Mouse (Mus musculus): Measurements from ENCODE around the gene Prkd1. TPM values are rescaled to one million over a fixed set of nuclear protein-coding genes. Genes with fewer than 3 reads are reported as not detected.
"Not testable (repeated sequence)": the region's sequence is repeated elsewhere in the genome, so short reads cannot be mapped to it uniquely, and the experiment has no call there.

The Prkd1 gene
- not detected in 2 replicates for polyA plus RNA-seq (2012; ENCODE audit: insufficient read depth, insufficient read length, low replicate concordance, missing spikeins)

DNA sequence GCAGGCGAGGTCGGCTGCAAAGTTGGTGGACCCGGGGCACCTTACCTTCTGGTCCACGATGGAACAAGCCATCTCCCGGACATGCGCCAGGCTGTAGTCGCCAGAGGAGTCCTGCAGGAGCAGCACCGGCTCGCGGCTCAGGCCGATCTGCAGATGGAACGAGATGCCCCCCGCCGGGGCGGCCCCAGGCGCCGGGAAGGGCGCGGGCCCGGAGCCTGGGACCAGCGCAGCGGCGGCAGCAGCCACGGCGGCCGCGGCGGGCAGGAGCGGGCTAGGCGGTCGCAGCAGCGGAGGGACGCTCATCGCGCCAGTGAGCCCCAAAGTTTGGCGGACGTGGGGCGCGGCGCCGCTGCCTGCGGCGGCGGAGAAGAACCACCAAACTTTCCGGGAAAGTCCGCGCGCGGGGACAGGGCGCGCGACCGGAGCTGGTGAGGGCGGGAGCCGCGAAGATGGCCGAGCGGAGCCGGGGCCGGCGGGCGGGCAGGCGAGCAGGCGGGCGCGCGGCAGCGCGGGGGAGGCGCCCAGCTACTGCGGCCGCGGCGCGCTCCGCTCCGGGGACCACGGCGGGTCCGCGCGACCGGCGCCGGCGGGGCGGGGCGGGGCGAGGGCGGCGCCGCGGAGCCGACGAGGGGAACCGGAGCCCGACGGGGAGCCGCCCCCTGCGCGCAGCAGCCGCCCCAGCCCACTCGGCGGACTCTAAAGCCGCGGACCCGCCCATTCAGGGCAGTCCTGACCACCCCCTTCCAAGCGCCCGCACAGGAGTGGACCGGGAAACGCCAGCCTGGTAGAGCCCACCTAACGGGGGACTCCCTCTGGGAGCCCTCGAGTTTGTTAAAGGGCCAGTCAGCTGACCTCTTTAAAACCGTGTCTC lies at the start of gene Prkd1:
Gene Prkd1 (minus strand): TSS at position 428 of the 871 bp plus-strand sequence.
- Histone ChIP-seq H3K4me1 (ENCODE audit: control insufficient read depth, insufficient read depth, low read length) (peaks cover 5% of the 10 kb centered on the region), H3K27ac (ENCODE audit: insufficient read depth, low read depth, low read length) (0 out of 2 replicates have a peak within 1 kb of the TSS, but pooled peaks have one; percentile 14), H3K4me3 (ENCODE audit: insufficient read depth, low read depth, low read length) (peak within 1 kb of the TSS; percentile 81)
- 5% methylated on average over 108 of the region's 114 CpGs for WGBS
- TF ChIP-seq POLR2A (IDR thresholded peaks at IDR 0.05; ENCODE audit: insufficient read depth, low read depth, low read length), result no peak
- TF ChIP-seq CTCF (IDR thresholded peaks at IDR 0.05; ENCODE audit: insufficient read depth, low read depth, low read length), result no peak

DNA sequence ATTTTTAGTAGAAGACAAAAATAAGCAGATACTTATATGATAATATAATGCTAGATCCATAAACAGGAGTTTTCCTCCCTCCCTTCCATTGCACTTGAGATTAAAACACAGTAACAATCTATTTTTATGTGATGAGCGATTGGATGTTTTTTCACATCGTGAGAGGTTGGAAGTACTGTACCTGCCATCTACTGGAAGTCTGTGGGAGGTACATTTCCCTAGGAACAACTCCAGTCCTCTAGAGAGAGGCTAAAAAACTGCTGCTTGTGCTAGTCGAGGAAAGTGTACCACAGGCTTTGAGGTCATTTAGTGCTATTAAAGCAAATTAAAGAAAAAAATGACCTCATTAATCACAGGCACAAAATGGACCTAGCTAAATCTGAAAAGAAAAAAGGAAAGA lies 48.6 kb upstream of the Prkd1 start:
- 4% methylated on average over 3 of the region's 3 CpGs for WGBS
- no peaks in the 10 kb centered on the region for H3K4me1 ChIP-seq (ENCODE audit: control insufficient read depth, insufficient read depth, low read length)
- no peak overlapping the region for H3K4me3 ChIP-seq (ENCODE audit: insufficient read depth, low read depth, low read length)
- H3K27ac ChIP-seq (ENCODE audit: insufficient read depth, low read depth, low read length), result no peak overlapping the region
- no peak for TF ChIP-seq POLR2A (IDR thresholded peaks at IDR 0.05; ENCODE audit: insufficient read depth, low read depth, low read length)
- TF ChIP-seq CTCF (IDR thresholded peaks at IDR 0.05; ENCODE audit: insufficient read depth, low read depth, low read length), result no peak

DNA sequence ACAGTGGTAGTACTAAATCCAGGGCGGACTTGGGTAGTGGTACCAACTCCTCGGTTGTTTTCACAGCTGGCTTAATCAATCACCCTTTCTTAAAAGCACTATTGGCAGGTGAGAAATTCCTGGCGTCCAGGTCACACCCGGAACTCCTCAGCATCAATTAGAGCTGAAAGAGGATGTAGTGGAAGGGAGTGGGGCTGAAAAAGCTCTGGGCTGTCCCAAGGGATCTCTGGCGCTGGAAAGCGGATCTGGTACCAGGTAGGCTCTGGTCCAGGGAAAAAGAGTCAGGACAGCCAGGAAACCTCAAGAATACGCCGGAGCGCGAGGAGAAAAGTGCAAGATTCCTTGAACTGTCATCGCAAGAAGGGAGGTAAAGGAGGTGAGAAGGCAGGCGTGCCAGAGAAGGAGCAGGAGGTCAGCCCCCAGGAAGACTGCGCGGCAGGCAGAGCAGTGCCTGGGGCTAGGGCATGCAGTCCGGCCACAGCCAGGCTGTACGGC lies 675 bp downstream of the Prkd1 start:
- no peak for TF ChIP-seq POLR2A (IDR thresholded peaks at IDR 0.05; ENCODE audit: insufficient read depth, low read depth, low read length)

DNA sequence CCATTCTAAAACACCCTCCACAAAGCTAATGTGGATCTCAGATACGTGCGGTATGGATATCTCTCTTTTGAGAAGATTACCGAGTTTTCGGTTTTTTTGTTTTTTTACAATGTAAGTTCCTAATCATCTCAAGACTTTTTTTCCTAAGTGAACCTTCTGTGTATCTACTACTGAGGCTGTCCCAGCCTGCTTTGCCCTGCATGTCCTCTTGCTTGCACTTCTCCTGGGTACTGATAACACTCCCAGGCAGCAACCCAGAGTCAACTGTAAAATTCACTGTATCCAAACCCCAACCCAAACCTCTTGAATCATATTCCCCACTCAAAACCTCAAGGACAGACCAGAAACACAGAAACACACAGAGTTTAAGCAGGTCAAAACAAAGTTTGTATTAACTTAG lies 2.0 kb downstream of the Prkd1 start:
- Histone ChIP-seq H3K4me3 (ENCODE audit: insufficient read depth, low read depth, low read length) (no peak overlapping the region), H3K27ac (ENCODE audit: insufficient read depth, low read depth, low read length) (no peak overlapping the region), H3K4me1 (ENCODE audit: control insufficient read depth, insufficient read depth, low read length) (peaks cover 5% of the 10 kb centered on the region)
- 92% methylated on average over 4 of the region's 4 CpGs for WGBS
- TF ChIP-seq POLR2A (IDR thresholded peaks at IDR 0.05; ENCODE audit: insufficient read depth, low read depth, low read length) (no peak), CTCF (IDR thresholded peaks at IDR 0.05; ENCODE audit: insufficient read depth, low read depth, low read length) (no peak)

More for the DNA sequence above, 675 bp downstream of the Prkd1 start:
- 7% methylated on average over 16 of the region's 16 CpGs for WGBS
- H3K4me1 ChIP-seq (ENCODE audit: control insufficient read depth, insufficient read depth, low read length), result peaks cover 5% of the 10 kb centered on the region
- no peak overlapping the region for H3K27ac ChIP-seq (ENCODE audit: insufficient read depth, low read depth, low read length)
- H3K4me3 ChIP-seq (ENCODE audit: insufficient read depth, low read depth, low read length), result peak overlapping the region; percentile 81

DNA sequence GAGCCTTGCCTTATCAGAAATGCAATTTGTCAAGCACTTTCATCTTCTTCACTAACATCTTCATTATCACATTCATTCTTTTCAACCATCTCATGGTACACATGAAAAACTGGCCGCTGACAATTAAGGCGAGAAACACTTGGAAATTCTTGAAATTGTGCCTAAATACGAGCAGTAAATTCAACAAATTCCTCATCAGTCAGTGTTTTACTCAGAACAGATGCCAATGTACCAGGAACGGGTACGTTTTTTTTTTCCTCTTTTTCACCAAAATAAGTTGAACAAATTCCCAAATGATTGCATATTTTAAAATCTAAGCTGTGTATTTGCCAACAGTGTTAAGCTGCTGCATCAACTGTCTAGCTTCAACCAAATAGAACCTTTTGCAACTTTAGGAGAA lies 6.2 kb downstream of the Prkd1 start:
- WGBS, result 66% methylated on average over 5 of the region's 5 CpGs
- Histone ChIP-seq H3K27ac (ENCODE audit: insufficient read depth, low read depth, low read length) (no peak overlapping the region), H3K4me1 (ENCODE audit: control insufficient read depth, insufficient read depth, low read length) (no peaks in the 10 kb centered on the region), H3K4me3 (ENCODE audit: insufficient read depth, low read depth, low read length) (no peak overlapping the region)
- TF ChIP-seq CTCF (IDR thresholded peaks at IDR 0.05; ENCODE audit: insufficient read depth, low read depth, low read length) (no peak), POLR2A (IDR thresholded peaks at IDR 0.05; ENCODE audit: insufficient read depth, low read depth, low read length) (no peak)

DNA sequence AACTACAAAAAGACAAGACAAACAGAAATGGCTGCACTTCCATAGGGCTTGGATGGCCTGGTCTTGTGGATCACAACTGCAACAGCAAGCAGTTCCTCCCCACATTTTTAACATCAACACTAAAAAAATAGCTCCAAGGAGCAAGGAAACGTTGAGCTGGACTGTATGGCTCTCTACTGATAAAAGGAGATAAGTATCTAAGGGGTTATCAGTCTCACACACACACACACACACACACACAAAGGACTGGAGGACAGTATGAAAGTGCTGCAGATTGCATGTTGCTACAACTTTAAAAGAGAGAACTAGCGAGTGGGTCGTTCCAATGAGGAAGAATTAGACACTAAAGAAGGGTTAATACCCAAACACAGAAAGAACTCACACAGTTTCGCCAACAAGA lies 8.7 kb downstream of the Prkd1 start:
- WGBS, result 92% methylated on average over 4 of the region's 4 CpGs
- TF ChIP-seq POLR2A (IDR thresholded peaks at IDR 0.05; ENCODE audit: insufficient read depth, low read depth, low read length), result no peak
- no peak for TF ChIP-seq CTCF (IDR thresholded peaks at IDR 0.05; ENCODE audit: insufficient read depth, low read depth, low read length)
- Histone ChIP-seq H3K4me3 (ENCODE audit: insufficient read depth, low read depth, low read length) (no peak overlapping the region), H3K27ac (ENCODE audit: insufficient read depth, low read depth, low read length) (no peak overlapping the region), H3K4me1 (ENCODE audit: control insufficient read depth, insufficient read depth, low read length) (no peaks in the 10 kb centered on the region)

DNA sequence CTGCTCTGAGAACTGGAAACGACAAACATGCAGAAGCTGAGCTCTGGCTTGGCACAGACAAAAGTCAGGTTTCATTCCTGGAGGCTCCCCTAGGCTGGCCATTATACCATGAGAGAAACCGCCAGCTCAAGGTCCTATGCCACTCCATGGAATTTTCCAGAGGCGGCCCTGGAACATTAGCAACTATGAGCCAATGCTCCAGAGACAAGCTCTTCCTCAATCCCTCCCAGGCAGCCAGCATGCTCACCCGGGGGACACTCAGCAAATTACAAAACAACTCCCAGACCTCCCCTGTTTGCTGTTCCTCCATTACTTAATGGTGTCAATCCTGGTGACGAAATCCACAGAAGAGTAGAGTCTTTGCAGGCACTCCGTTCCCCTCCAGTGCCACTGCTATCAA lies 14.5 kb downstream of the Prkd1 start:
- Histone ChIP-seq H3K4me3 (ENCODE audit: insufficient read depth, low read depth, low read length) (no peak overlapping the region), H3K4me1 (ENCODE audit: control insufficient read depth, insufficient read depth, low read length) (no peaks in the 10 kb centered on the region), H3K27ac (ENCODE audit: insufficient read depth, low read depth, low read length) (no peak overlapping the region)
- no peak for TF ChIP-seq POLR2A (IDR thresholded peaks at IDR 0.05; ENCODE audit: insufficient read depth, low read depth, low read length)
- no peak for TF ChIP-seq CTCF (IDR thresholded peaks at IDR 0.05; ENCODE audit: insufficient read depth, low read depth, low read length)
- 78% methylated on average over 6 of the region's 6 CpGs for WGBS

DNA sequence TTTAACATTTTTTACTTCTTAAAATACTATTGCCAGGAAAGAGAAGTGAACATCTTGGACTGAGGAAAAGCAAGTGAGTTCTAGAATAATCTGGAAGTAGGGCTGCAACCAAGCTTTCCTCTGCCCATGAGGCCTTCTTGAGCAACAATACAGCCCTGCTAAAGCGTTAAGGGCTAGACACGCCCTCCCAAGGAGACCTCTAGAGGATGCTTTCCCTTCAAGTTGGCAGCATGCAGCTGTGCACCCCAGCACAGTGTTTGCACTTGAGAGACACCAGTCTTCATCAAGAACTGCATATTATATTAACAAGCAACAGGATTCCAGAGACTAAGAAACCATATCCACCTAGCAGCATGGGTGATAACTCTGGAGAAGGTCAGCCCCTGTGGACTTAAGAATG lies 22.8 kb downstream of the Prkd1 start:
- H3K27ac ChIP-seq (ENCODE audit: insufficient read depth, low read depth, low read length); H3K4me1 ChIP-seq (ENCODE audit: control insufficient read depth, insufficient read depth, low read length); H3K4me3 ChIP-seq (ENCODE audit: insufficient read depth, low read depth, low read length): not testable (repeated sequence)
- WGBS, result 71% methylated on average over 2 of the region's 2 CpGs

DNA sequence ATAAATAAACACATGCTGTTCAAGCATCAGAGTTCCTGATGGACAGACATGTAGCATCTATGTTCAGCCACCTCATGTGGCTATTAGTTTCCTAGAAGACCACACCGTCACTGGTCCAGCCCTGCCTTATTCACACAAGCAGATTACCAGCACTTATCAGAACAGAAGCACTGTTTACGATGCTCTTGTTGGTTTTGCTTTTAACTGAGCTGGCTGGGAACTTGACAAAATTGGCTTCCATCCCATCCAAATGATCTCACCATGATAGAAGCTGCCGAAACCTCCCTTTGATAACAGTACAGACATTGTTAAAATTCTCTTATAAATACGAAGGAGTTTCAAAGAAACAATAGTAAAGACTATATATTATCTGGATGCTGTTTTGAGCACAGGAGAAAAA lies 24.7 kb downstream of the Prkd1 start:
- TF ChIP-seq POLR2A (IDR thresholded peaks at IDR 0.05; ENCODE audit: insufficient read depth, low read depth, low read length) (no peak), CTCF (IDR thresholded peaks at IDR 0.05; ENCODE audit: insufficient read depth, low read depth, low read length) (no peak)
- Histone ChIP-seq H3K27ac (ENCODE audit: insufficient read depth, low read depth, low read length) (no peak overlapping the region), H3K4me1 (ENCODE audit: control insufficient read depth, insufficient read depth, low read length) (peaks cover 2% of the 10 kb centered on the region; the same call in 1 of the 2 replicates), H3K4me3 (ENCODE audit: insufficient read depth, low read depth, low read length) (no peak overlapping the region)
- 22% methylated on average over 4 of the region's 4 CpGs for WGBS

Data from olfactory bulb, adult 2 months (tissue).